Mouse (Mus musculus) skeletal muscle tissue, postnatal 0 days (tissue): Measurements from ENCODE around the gene Vwa5b2. TPM values are rescaled to one million over a fixed set of nuclear protein-coding genes. Genes with fewer than 3 reads are reported as not detected.

ENCODE experiments used
- microRNA counts: library from miRNA; unstranded; fragments of <30 nt; microRNA quantifications from one replicate; lab custom pipeline; 2015
- microRNA-seq, 2 experiments: library from miRNA; unstranded; fragments of <30 nt; microRNA quantifications; one replicate each; pipeline ENCODE4; 2016
- polyA plus RNA-seq: library from polyadenylated mRNA; unstranded; fragments of >200 nt; fragmentation: Nextera tagmentation; extraction: Ambion mirVana; gene quantifications from 2 replicates; pipeline ENCODE4 v1.2.1, GENCODE M21; 2015

Vwa5b2 gene
- polyA plus RNA-seq, result 0.16 and 0.21 TPM in 2 replicates

GRCm38 (mm10) chr16:20589366-20589938, at the start of gene Vwa5b2:
Gene Vwa5b2 (plus strand): TSS chr16:20589471.

GRCm38 (mm10) chr16:20548096-20548948, 40.9 kb upstream of the Vwa5b2 start, which contains the start of gene Abcf3:
Gene Abcf3 (plus strand): TSS chr16:20548577.

GRCm38 (mm10) chr16:20611357-20612227, 22.3 kb downstream of the Vwa5b2 start, which contains the start of the genes Eef1akmt4, Gm49333 and Alg3:
Gene Eef1akmt4 (plus strand): TSS chr16:20611593.
Gene Gm49333 (plus strand): TSS chr16:20611610.
Gene Alg3 (minus strand): TSS chr16:20611735.

GRCm38 (mm10) chr16:20621191-20621990, 32.1 kb downstream of the Vwa5b2 start, which contains the start of gene Camk2n2:
Gene Camk2n2 (minus strand): TSS chr16:20621287.

GRCm38 (mm10) chr16:20629731-20630634, 40.7 kb downstream of the Vwa5b2 start, which contains the start of gene Ece2:
Gene Ece2 (plus strand): TSS chr16:20629828.

GRCm38 (mm10) chr16:20651076-20651946, 62.0 kb downstream of the Vwa5b2 start, which contains the start of gene Psmd2:
Gene Psmd2 (plus strand): TSS chr16:20651652.

MicroRNA genes within 50 kb of the gene (microRNA counts, 519-probe panel; counts per million panel counts)
- microRNA mmu-miR-1224 (lab: Ali Mortazavi, UCI), result 2,439 counts per million, percentile 68 among the panel's probes with 10 or more counts

Small RNA genes lying within 50 kb of the gene (microRNA-seq; reads per million reads assigned to microRNA genes)
- 0.61 to 0.64 reads per million in 2 experiments for gene Mir1224

Other genes with a start within 250 kb of the Vwa5b2 start
- gene Abcc5, start 163.1 kb upstream of the Vwa5b2 start, polyA plus RNA-seq, result 28.1 and 28.5 TPM in 2 replicates
- gene Eif2b5, start 90.7 kb upstream of the Vwa5b2 start, polyA plus RNA-seq, result 53.9 and 55.8 TPM in 2 replicates
- gene Dvl3, start 72.5 kb upstream of the Vwa5b2 start, polyA plus RNA-seq, result 12.8 and 13.1 TPM in 2 replicates
- 301 and 348 TPM in 2 replicates for gene Ap2m1, start 54.0 kb upstream of the Vwa5b2 start, polyA plus RNA-seq
- 48.5 and 53.1 TPM in 2 replicates for gene Abcf3, start 40.9 kb upstream of the Vwa5b2 start, polyA plus RNA-seq
- 13.6 and 14.7 TPM in 2 replicates for gene Eef1akmt4, start 22.1 kb downstream of the Vwa5b2 start, polyA plus RNA-seq
- gene Gm49333, start 22.1 kb downstream of the Vwa5b2 start, polyA plus RNA-seq, result not detected in 2 replicates
- 14.1 and 15.4 TPM in 2 replicates for gene Alg3, start 22.3 kb downstream of the Vwa5b2 start, polyA plus RNA-seq
- gene Camk2n2, start 31.8 kb downstream of the Vwa5b2 start, polyA plus RNA-seq, result 0.26 and 0.69 TPM in 2 replicates
- 0.35 and 0.40 TPM in 2 replicates for gene Ece2, start 40.4 kb downstream of the Vwa5b2 start, polyA plus RNA-seq
- 177 and 191 TPM in 2 replicates for gene Psmd2, start 62.2 kb downstream of the Vwa5b2 start, polyA plus RNA-seq
- gene Eif4g1, start 78.8 kb downstream of the Vwa5b2 start, polyA plus RNA-seq, result 87.6 and 96.4 TPM in 2 replicates
- 49.8 and 52.6 TPM in 2 replicates for gene Fam131a, start 103.8 kb downstream of the Vwa5b2 start, polyA plus RNA-seq
- 42.0 and 46.2 TPM in 2 replicates for gene Polr2h, start 128.2 kb downstream of the Vwa5b2 start, polyA plus RNA-seq
- gene Clcn2, start 128.3 kb downstream of the Vwa5b2 start, polyA plus RNA-seq, result 2.1 and 2.7 TPM in 2 replicates
- gene Chrd, start 143.7 kb downstream of the Vwa5b2 start, polyA plus RNA-seq, result 4.6 and 5.1 TPM in 2 replicates
- 0.77 and 0.82 TPM in 2 replicates for gene Thpo, start 145.0 kb downstream of the Vwa5b2 start, polyA plus RNA-seq